8 mouse cellular contexts compared by ENCODE assay signal in genomic region chr1:172513525-172514212, GRCm38 (mm10). TPM values are rescaled to one million over a fixed set of nuclear protein-coding genes. Genes with fewer than 3 reads are reported as not detected.
A peak's percentile ranks its signal among the peaks of the same experiment; 100 is the strongest.
DNase-seq lines count a peak whose midpoint lies in the region; ATAC-seq lines count a peak whose summit lies in the region.

No protein-coding gene starts in this region.

- 0 out of 2 replicates have a peak overlapping the region, but pooled peaks have one; percentile 17 for H3K4me3 ChIP-seq in brown adipose tissue, adult 24 weeks (ENCODE audit: insufficient read depth, low read depth, low read length)
- H3K4me3 ChIP-seq in liver, embryonic 11.5 days (ENCODE audit: low read depth, low read length), result peak overlapping the region; percentile 31
- no peak overlapping the region for H3K4me3 ChIP-seq in midbrain, embryonic 14.5 days (replicated peaks; ENCODE audit: low read depth, low read length)

- no peaks in the 10 kb centered on the region for H3K27me3 ChIP-seq in liver, embryonic 11.5 days (replicated peaks; ENCODE audit: control insufficient read depth, insufficient read depth, low read length)
- no peaks in the 10 kb centered on the region for H3K27me3 ChIP-seq in midbrain, embryonic 14.5 days (ENCODE audit: control insufficient read depth, insufficient read depth, low read length)

- H3K4me2 ChIP-seq in liver, embryonic 11.5 days, result peak overlapping the region; percentile 64
- H3K4me2 ChIP-seq in midbrain, embryonic 14.5 days (ENCODE audit: low read length), result no peak overlapping the region

- peak overlapping the region; percentile 77 for H3K27ac ChIP-seq in brown adipose tissue, adult 24 weeks (replicated peaks; ENCODE audit: low read depth, low read length)
- peak overlapping the region; percentile 86 for H3K27ac ChIP-seq in liver, embryonic 11.5 days (ENCODE audit: low read depth, low read length)
- H3K27ac ChIP-seq in midbrain, embryonic 14.5 days (replicated peaks; ENCODE audit: low read depth, low read length), result no peak overlapping the region

- peak; percentile 72 for ATAC-seq in liver, embryonic 11.5 days (replicated peaks; ENCODE audit: low FRiP score)
- ATAC-seq in neutrophil, adult 5-6 weeks (ENCODE audit: extremely low read depth, insufficient number of reproducible peaks, low FRiP score, poor library complexity, severe bottlenecking), result peak; percentile 81
- no peak for ATAC-seq in midbrain, embryonic 14.5 days (ENCODE audit: low FRiP score, low TSS enrichment)

- peak; percentile 83 for DNase-seq in layer of hippocampus, adult 9-11 months
- DNase-seq in layer of hippocampus, postnatal 25 days (ENCODE audit: extremely low spot score in 1 of 2, low spot score in 1 of 2), result no peak
- DNase-seq in heart, postnatal 4 days, result peak; percentile 79
- DNase-seq in liver, embryonic 11.5 days (ENCODE audit: low spot score), result peak; percentile 70
- no peak for DNase-seq in midbrain, embryonic 14.5 days
- DNase-seq in cerebellum, postnatal 14 days, result no peak

- peaks cover 4% of the 10 kb centered on the region for H3K9me3 ChIP-seq in liver, embryonic 11.5 days (ENCODE audit: control insufficient read depth, low read length)
- H3K9me3 ChIP-seq in midbrain, embryonic 14.5 days (ENCODE audit: control insufficient read depth, low read length), result no peaks in the 10 kb centered on the region

- WGBS in liver, embryonic 11.5 days, result 28% methylated on average over 17 of the region's 17 CpGs
- 82% methylated on average over 17 of the region's 17 CpGs for WGBS in midbrain, embryonic 14.5 days

- peak overlapping the region; percentile 50; the same call in 1 of the 2 replicates for H3K9ac ChIP-seq in liver, embryonic 11.5 days (ENCODE audit: low read depth, low read length)
- no peak overlapping the region for H3K9ac ChIP-seq in midbrain, embryonic 14.5 days (replicated peaks; ENCODE audit: low read length)

- H3K36me3 ChIP-seq in liver, embryonic 11.5 days (ENCODE audit: control insufficient read depth, insufficient read depth, low read length), result no peaks in the 10 kb centered on the region
- H3K36me3 ChIP-seq in midbrain, embryonic 14.5 days (ENCODE audit: control insufficient read depth, insufficient read depth, low read length), result no peaks in the 10 kb centered on the region

- peaks cover 28% of the 10 kb centered on the region; the same call in 1 of the 2 replicates for H3K4me1 ChIP-seq in brown adipose tissue, adult 24 weeks (ENCODE audit: control insufficient read depth, insufficient read depth, insufficient read length, low read length)
- peaks cover 30% of the 10 kb centered on the region for H3K4me1 ChIP-seq in liver, embryonic 11.5 days (replicated peaks; ENCODE audit: control insufficient read depth, insufficient read depth, low read length)
- no peaks in the 10 kb centered on the region for H3K4me1 ChIP-seq in midbrain, embryonic 14.5 days (ENCODE audit: control insufficient read depth, insufficient read depth, low read length)

RNA-seq across cellular contexts. Expression of gene Cfap45, which starts 6.9 kb away (rescaled TPM):
- total RNA-seq in layer of hippocampus, postnatal 25 days (2021), result 1 to 10 TPM; 3.1 to 3.9 TPM
- polyA plus RNA-seq in brown adipose tissue, adult 24 weeks (2012; ENCODE audit: insufficient read depth, insufficient read length, missing spikeins), result not detected in 2 replicates
- total RNA-seq in heart, postnatal 4 days (2021), result 1 to 10 TPM; 3.3 to 3.5 TPM
- 0.77 and 1.4 TPM in 2 replicates for polyA plus RNA-seq in liver, embryonic 11.5 days (2014; fragmentation: Nextera tagmentation; extraction: Ambion mirVana)
- 3.9 and 4.4 TPM in 2 replicates for total RNA-seq in neutrophil, adult 5-6 weeks (2017)
- 1.9 and 2.2 TPM in 2 replicates for polyA plus RNA-seq in midbrain, embryonic 14.5 days (2014; fragmentation: Nextera tagmentation; extraction: Ambion mirVana)

RNA-seq across cellular contexts. Expression of gene Tagln2, which starts 13.8 kb away (rescaled TPM):
- total RNA-seq in layer of hippocampus, postnatal 25 days (2021), result 10 to 100 TPM; 10.4 to 12.1 TPM
- polyA plus RNA-seq in brown adipose tissue, adult 24 weeks (2012; ENCODE audit: insufficient read depth, insufficient read length, missing spikeins), result 26.2 and 29.3 TPM in 2 replicates
- total RNA-seq in heart, postnatal 4 days (2021), result 100 to 1,000 TPM; 230 to 244 TPM
- polyA plus RNA-seq in liver, embryonic 11.5 days (2014; fragmentation: Nextera tagmentation; extraction: Ambion mirVana), result 248 and 257 TPM in 2 replicates
- 181 and 198 TPM in 2 replicates for total RNA-seq in neutrophil, adult 5-6 weeks (2017)
- polyA plus RNA-seq in midbrain, embryonic 14.5 days (2014; fragmentation: Nextera tagmentation; extraction: Ambion mirVana), result 25.7 and 43.5 TPM in 2 replicates

RNA-seq across cellular contexts. Expression of gene Igsf9, which starts 32.1 kb away (rescaled TPM):
- 1 to 10 TPM; 5.6 to 8.2 TPM for total RNA-seq in layer of hippocampus, postnatal 25 days (2021)
- 0.96 TPM in 1 of 2 replicates, not detected in the other for polyA plus RNA-seq in brown adipose tissue, adult 24 weeks (2012; ENCODE audit: insufficient read depth, insufficient read length, missing spikeins)
- total RNA-seq in heart, postnatal 4 days (2021), result 1 to 10 TPM; 2.5 to 3.1 TPM
- 9.7 and 13.8 TPM in 2 replicates for polyA plus RNA-seq in liver, embryonic 11.5 days (2014; fragmentation: Nextera tagmentation; extraction: Ambion mirVana)
- 3.2 and 4.3 TPM in 2 replicates for total RNA-seq in neutrophil, adult 5-6 weeks (2017)
- 49.6 and 52.6 TPM in 2 replicates for polyA plus RNA-seq in midbrain, embryonic 14.5 days (2014; fragmentation: Nextera tagmentation; extraction: Ambion mirVana)

RNA-seq across cellular contexts. Expression of gene Slamf9, which starts 38.5 kb away (rescaled TPM):
- total RNA-seq in layer of hippocampus, postnatal 25 days (2021), result not detected
- 3.5 and 4.5 TPM in 2 replicates for polyA plus RNA-seq in brown adipose tissue, adult 24 weeks (2012; ENCODE audit: insufficient read depth, insufficient read length, missing spikeins)
- 1 to 10 TPM; 1.4 to 1.8 TPM for total RNA-seq in heart, postnatal 4 days (2021)
- polyA plus RNA-seq in liver, embryonic 11.5 days (2014; fragmentation: Nextera tagmentation; extraction: Ambion mirVana), result 0.55 and 1.4 TPM in 2 replicates
- total RNA-seq in neutrophil, adult 5-6 weeks (2017), result 2.9 and 4.1 TPM in 2 replicates
- 0.32 TPM in 1 of 2 replicates, not detected in the other for polyA plus RNA-seq in midbrain, embryonic 14.5 days (2014; fragmentation: Nextera tagmentation; extraction: Ambion mirVana)

RNA-seq across cellular contexts. Expression of gene Vsig8, which starts 42.1 kb away (rescaled TPM):
- total RNA-seq in layer of hippocampus, postnatal 25 days (2021), result under 1 TPM; 0.39 to 0.56 TPM
- polyA plus RNA-seq in brown adipose tissue, adult 24 weeks (2012; ENCODE audit: insufficient read depth, insufficient read length, missing spikeins), result not detected in 2 replicates
- total RNA-seq in heart, postnatal 4 days (2021), result under 1 TPM in 1 of 2 experiments, not detected in 1; 0.17 TPM
- not detected in 2 replicates for polyA plus RNA-seq in liver, embryonic 11.5 days (2014; fragmentation: Nextera tagmentation; extraction: Ambion mirVana)
- not detected in 2 replicates for total RNA-seq in neutrophil, adult 5-6 weeks (2017)
- polyA plus RNA-seq in midbrain, embryonic 14.5 days (2014; fragmentation: Nextera tagmentation; extraction: Ambion mirVana), result 0.22 TPM in 1 of 2 replicates, not detected in the other

Comparison
In these comparisons a context has a peak if more than half of its experiments do, and no peak if none do; other contexts are left out.
1. DNase-seq: peak in layer of hippocampus, adult 9-11 months (single experiment), heart, postnatal 4 days (single experiment) and liver, embryonic 11.5 days (single experiment); none in layer of hippocampus, postnatal 25 days (0 of 2), midbrain, embryonic 14.5 days (single experiment) and cerebellum, postnatal 14 days (0 of 2).
2. RNA of gene Tagln2, which starts 13.8 kb away (total RNA-seq): 230 to 244 TPM in heart, postnatal 4 days and 181 to 198 TPM in neutrophil, adult 5-6 weeks; 10.4 to 12.1 TPM in layer of hippocampus, postnatal 25 days; every median in the first group is over 10 times any median in the second.